Mouse (Mus musculus) adrenal gland, adult 18-20 months (tissue): Measurements from ENCODE around the gene Phactr2. TPM values are rescaled to one million over a fixed set of nuclear protein-coding genes. Genes with fewer than 3 reads are reported as not detected.
"Not testable (repeated sequence)": the region's sequence is repeated elsewhere in the genome, so short reads cannot be mapped to it uniquely, and the experiment has no call there.

ENCODE experiments used
- DNase-seq, 2 experiments: peaks; one replicate each; pipeline ENCODE4 v3.0.0; 2021 to 2022; ENCODE audit warnings: low spot score in 2 of 2
- total RNA-seq, 2 experiments: library from RNA; stranded (reverse); gene quantifications; 1 replicate in 1 of 2; 2 replicates in 1 of 2; pipeline ENCODE4 v1.2.3; 2021

Gene Phactr2
- total RNA-seq, 2 experiments from 2014 or later, result 23.5 to 24.2 TPM

- DNase-seq, result no peak
Observed at GRCm38 (mm10) chr10:13225377-13226063, 248.7 kb downstream of the Phactr2 start.

GRCm38 (mm10) chr10:13222135-13222534, 252.1 kb downstream of the Phactr2 start:
- no peak for DNase-seq

GRCm38 (mm10) chr10:13220061-13220460, 254.2 kb downstream of the Phactr2 start:
- DNase-seq, result no peak

GRCm38 (mm10) chr10:13213956-13214355, 260.3 kb downstream of the Phactr2 start:
- no peak for DNase-seq

GRCm38 (mm10) chr10:13212829-13213228, 261.4 kb downstream of the Phactr2 start:
- DNase-seq, result no peak

- DNase-seq, result no peak
Observed at GRCm38 (mm10) chr10:13212326-13212725, 261.9 kb downstream of the Phactr2 start.

GRCm38 (mm10) chr10:13209930-13210637, 264.1 kb downstream of the Phactr2 start:
- no peak for DNase-seq

GRCm38 (mm10) chr10:13209506-13209905, 264.7 kb downstream of the Phactr2 start:
- DNase-seq, result no peak

GRCm38 (mm10) chr10:13209061-13209460, 265.2 kb downstream of the Phactr2 start:
- no peak for DNase-seq

- no peak for DNase-seq
Observed at GRCm38 (mm10) chr10:13201741-13202293, 272.4 kb downstream of the Phactr2 start.

- DNase-seq, result no peak
Observed at GRCm38 (mm10) chr10:13200862-13201261, 273.4 kb downstream of the Phactr2 start.

GRCm38 (mm10) chr10:13199234-13199633, 275.0 kb downstream of the Phactr2 start:
- DNase-seq, result no peak

GRCm38 (mm10) chr10:13196872-13197507, 277.2 kb downstream of the Phactr2 start:
- DNase-seq, result no peak

GRCm38 (mm10) chr10:13193496-13193895, 280.7 kb downstream of the Phactr2 start:
- not testable (repeated sequence) for DNase-seq

- peak; percentile 93 for DNase-seq
Observed at GRCm38 (mm10) chr10:13192731-13193351, 281.4 kb downstream of the Phactr2 start, which contains the start of gene Ltv1. TSS of gene Ltv1 (minus strand) at chr10:13193168.

GRCm38 (mm10) chr10:13189881-13190280, 284.3 kb downstream of the Phactr2 start:
- no peak for DNase-seq

- DNase-seq, result no peak
Observed at GRCm38 (mm10) chr10:13186754-13187153, 287.5 kb downstream of the Phactr2 start.

GRCm38 (mm10) chr10:13184170-13184766, 289.9 kb downstream of the Phactr2 start:
- DNase-seq, result no peak

GRCm38 (mm10) chr10:13180211-13180610, 294.0 kb downstream of the Phactr2 start:
- DNase-seq, result no peak

- no peak for DNase-seq
Observed at GRCm38 (mm10) chr10:13177973-13178624, 296.1 kb downstream of the Phactr2 start, which contains the start of gene Zc2hc1b. TSS of gene Zc2hc1b (minus strand) at chr10:13178023.
